Mouse (Mus musculus) layer of hippocampus, adult 11-12 months (tissue): ENCODE measurements around the gene Nfs1.
A peak's percentile ranks its signal among the peaks of the same experiment; 100 is the strongest.
"Not testable (repeated sequence)": the region's sequence is repeated elsewhere in the genome, so short reads cannot be mapped to it uniquely, and the experiment has no call there.

Source experiments
- DNase-seq: peaks from one replicate; pipeline ENCODE4 v3.0.0; 2022; ENCODE audit warnings: low spot score

The Nfs1 gene

DNA sequence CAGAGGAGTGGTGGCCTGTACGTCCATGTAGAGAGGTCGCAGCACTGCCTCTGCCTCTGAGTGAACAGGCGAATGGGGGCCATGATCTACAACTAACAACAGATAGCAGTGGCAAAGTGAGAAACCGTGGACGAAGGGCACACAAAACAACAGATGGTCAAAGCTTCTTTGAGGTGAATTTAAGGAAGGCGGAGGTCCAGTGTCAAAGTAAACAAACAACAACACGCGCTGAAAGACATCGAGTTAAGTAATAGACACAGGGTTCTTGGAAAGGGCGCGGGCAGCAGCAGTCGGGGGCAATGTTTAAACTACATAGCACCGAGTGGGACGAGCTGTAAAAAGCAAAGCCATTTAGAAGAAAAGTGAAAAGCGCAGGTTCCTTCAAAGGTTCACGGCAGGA lies 619 bp downstream of the Nfs1 start:
- no peak for DNase-seq

DNA sequence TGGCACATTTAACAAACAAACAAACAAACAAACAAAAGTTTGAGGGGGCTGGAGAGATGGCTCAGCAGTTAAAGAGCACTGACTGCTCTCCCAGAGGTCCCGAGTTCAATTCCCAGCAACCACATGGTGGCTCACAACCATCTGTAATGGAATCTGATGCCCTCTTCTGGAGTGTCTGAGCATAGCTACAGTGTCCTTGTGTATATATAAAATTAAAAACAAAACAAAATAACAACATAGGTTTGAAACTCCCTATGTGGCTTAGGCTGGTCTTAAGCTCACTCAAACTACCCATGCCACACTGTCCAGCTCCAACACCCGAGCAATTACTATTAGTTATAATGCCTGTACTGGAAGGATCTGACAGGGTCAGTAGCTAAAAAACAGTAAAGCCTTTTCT lies 1.2 kb downstream of the Nfs1 start:
- no peak for DNase-seq

DNA sequence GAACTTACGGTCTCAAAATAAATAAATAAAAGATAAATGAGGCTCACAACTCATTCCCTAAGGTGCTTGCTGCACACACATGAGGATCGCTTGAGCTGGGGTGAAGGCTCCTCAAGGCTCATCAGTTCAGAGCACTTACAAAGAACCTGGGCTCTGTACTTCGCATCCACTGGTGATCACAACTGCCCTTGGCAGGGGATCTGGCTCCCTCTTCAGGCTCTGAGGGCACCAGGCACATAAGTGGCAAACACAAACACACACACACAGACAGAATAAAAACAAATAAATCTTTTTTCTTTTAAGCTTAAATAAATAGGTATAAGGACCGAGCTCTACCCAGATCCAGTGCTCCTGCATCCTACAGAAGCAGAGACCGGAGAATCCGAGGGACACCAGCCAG lies 8.3 kb downstream of the Nfs1 start:
- no peak for DNase-seq

- no peak for DNase-seq
Observed at GRCm38 (mm10) chr2:156134161-156134560, 9.8 kb downstream of the Nfs1 start.

DNA sequence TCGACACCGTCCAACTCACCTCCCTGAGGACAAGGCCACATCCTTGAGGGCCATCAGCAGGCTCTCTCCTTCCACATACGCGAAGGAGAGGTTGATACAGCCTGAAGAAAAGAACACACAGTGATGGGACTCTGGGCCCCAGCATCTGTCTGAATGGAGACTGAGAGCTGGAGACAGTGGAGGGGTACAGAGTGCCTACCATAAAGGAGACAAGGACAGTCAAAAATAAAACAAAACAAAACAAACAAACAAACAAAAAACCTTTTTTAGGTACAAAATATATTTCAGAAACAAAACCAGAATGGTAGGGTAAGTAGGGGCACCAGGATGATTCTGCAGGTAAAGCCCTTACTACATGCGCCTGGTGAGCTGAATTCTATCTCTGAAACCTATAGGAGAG lies 17.0 kb downstream of the Nfs1 start, which contains the start of gene Gm28036:
TSS of gene Gm28036 (minus strand) at position 101 of the 400 bp plus-strand sequence.
- DNase-seq = no peak

GRCm38 (mm10) chr2:156123731-156124130 lies 20.3 kb downstream of the Nfs1 start:
- DNase-seq = no peak

- no peak for DNase-seq
Observed at GRCm38 (mm10) chr2:156119566-156119965, 24.4 kb downstream of the Nfs1 start.

DNA sequence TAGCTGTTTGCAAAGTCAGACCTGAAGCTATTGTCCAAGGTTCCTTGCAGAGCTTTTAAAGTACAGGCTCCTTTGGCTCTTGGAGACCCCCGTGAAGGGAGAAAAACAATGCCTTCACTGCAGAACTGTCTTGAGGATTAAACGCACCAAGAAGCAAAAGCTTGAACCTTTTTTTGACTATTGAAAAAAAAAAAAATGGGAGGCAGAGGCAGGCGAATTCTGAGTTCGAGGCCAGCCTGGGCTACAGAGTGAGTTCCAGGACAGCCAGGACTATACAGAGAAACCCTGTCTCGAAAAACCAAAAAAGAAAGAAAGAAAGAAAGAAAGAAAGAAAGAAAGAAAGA lies 31.9 kb downstream of the Nfs1 start:
- not testable (repeated sequence) for DNase-seq

DNA sequence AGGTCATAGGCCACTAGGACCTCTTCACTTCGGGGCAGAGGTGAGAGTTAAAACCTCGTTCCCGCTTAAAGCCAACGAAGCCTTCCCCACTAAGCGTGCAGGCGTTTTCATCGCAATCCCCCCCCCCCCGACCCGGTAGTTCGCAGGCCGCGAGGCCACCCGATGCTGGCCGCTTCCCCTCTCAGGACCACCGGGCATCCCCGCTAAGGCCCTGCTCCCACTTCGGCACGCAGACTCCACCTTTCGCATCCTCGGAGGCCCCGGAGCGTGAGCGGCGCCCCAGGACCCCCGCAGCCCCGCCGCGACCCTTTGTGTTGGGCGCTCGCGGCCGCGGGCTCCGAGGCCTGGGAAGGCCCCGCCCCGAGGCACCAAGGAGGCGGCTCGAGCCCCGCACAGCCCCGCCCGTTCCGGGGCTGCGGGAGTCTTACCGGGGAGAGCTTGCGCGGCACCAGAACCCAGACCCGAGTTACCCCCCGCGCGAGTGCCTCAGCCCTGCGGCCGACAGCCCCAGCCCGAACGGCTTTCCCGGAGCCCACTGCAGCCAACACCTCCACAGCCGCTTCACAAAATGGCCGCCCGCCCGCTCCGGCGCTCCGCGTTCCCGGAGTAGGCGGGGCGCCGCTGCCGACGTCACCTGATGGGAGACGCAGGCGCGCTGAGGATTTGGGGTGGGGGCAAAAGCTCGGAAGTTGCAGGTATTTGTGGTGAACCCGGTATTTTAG lies 32.5 kb downstream of the Nfs1 start, which contains the start of the genes Cpne1 and Rbm12:
TSS of gene Cpne1 (minus strand) at position 608 of the 722 bp plus-strand sequence.
TSS of gene Rbm12 (minus strand) at position 621 of the 722 bp plus-strand sequence.
- DNase-seq = peak; percentile 90

- DNase-seq = no peak
Observed at GRCm38 (mm10) chr2:156110627-156111357, 33.2 kb downstream of the Nfs1 start.

DNA sequence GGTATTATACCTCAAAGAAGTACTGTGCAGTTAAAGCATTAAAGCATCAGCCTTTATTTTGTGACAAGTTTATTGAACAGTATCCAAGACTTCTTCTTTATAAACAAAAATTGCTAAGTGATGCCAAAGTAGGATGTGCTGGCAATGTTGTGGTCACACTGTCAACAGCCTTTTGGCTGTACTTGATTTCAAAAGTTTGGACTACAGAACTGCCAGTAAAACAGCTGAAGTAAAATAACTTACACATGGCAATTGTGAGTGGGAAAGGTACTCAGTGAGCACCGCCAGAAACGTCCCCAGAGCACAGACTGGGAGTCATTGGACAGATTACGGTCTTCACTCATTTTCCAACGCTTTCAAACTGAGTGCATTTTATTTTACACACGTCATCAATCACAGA lies 52.1 kb downstream of the Nfs1 start:
- DNase-seq = no peak

GRCm38 (mm10) chr2:156089799-156090198 lies 54.2 kb downstream of the Nfs1 start:
- DNase-seq = no peak

GRCm38 (mm10) chr2:156087391-156088110 lies 56.4 kb downstream of the Nfs1 start:
- DNase-seq = no peak

- DNase-seq = no peak
Observed at GRCm38 (mm10) chr2:156084541-156084940, 59.4 kb downstream of the Nfs1 start.

DNA sequence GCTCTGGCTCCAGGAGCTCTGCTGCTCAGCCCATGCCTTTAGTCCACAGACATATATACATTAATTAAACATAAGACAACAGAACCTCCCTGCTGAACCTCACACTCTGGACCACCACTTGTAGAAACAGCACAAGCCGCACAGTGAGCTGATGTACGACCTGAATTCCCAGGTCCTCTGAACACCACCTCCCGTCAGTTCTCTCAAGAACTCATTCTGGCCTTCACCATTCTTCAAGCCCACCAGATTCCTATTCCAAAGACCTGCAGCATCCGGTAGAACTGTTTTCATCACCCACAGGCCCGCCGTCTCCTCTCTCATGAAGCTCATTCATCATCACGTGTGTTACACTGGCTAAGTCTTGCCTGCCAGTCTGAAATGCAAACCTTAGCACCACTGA lies 63.6 kb downstream of the Nfs1 start:
- DNase-seq = no peak

DNA sequence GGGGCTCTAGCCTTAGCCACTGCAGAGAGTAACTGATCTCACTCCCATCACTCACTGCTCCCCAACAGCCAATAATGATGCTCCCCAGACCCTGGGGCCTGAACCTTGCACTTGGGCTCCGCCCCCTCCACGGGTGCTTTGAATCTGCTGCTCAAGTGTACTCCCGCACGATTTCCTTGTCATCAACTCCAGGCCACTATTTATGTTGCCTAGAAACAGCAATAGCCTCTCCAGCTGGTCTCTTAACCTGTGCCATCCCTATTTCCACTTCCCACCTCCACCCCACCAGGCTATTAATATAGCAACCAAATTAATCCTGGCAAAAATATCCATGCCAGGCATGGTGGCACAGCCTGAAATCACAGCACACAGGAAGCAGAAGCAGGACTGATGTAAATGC lies 64.3 kb downstream of the Nfs1 start:
- no peak for DNase-seq

GRCm38 (mm10) chr2:156079183-156079560 lies 64.8 kb downstream of the Nfs1 start:
- no peak for DNase-seq

DNA sequence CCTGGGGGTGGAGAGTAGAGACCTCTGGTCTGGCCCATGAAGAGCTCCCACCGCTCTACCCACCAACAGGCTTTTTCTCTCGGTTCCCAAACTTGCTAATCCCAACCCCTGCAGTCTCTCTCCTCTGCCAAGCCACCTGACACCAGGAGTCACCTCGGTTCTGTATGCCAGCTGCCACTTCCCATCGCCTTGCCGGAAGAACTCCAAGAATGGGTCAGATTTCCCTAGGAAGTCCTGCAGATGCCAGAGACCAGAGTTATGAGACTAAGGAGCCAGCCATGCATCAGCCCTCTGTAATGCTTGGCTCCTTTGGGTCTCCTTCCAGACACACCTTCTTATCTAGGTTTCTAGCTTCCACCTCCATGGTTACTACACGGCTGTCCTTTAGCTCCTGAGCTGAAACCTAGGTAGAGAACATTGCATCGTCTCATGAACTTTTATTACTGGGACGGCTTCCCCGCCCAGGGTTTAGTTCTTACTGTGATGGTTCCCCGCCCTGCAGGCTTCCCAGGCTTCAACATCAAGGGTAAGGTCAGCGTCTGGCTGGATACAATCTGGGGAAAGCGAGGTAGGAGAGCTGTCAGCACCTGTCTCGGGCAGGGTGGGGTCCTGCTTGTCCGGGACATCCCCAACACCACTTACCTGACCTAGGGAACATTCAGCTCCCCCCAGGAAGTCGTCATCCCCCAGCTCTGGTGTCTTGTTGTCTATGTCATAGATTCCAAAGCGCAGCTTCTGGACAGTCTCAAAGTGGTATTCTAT lies 65.4 kb downstream of the Nfs1 start:
- no peak for DNase-seq

GRCm38 (mm10) chr2:156077461-156077860 lies 66.5 kb downstream of the Nfs1 start:
- DNase-seq = no peak

DNA sequence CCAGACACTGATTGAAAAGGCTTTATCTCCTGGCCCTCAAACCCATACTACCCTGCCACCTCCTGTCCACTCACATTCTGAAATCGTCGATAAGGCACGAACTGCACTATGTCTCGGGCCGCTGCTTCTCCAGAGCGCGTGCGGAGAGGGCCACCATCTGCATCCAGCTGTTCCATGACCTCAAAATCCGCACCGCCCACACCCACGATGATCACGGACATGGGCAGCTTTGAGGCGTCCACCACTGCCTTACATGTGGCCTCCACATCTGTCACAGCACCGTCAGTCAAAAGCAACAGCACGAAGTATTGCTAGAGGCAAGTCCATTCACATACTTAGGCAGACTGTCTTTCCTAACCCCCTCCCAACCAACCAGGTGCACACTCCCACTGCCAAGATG lies 70.3 kb downstream of the Nfs1 start:
- no peak for DNase-seq
